Mouse (Mus musculus): ENCODE data around the gene Gm20662.

- no peak for TF ChIP-seq POLR2A (IDR thresholded peaks at IDR 0.05; ENCODE audit: borderline replicate concordance, insufficient read depth, low read length)
- no peak for TF ChIP-seq CTCF (IDR thresholded peaks at IDR 0.05; ENCODE audit: borderline replicate concordance, insufficient read depth, low read depth, low read length)
These were observed 31.5 kb upstream of the Gm20662 start for GRCm38 (mm10) chr9:107964681-107965080.
